Mouse (Mus musculus) hindlimb bud, embryonic 11.5 days (tissue): ENCODE measurements at regions not wholly inside any gene's neighbourhood (a gene's known extent, or its start where the extent isn't known, plus 50 kb on each side); places are given as distances from the start of the nearest gene placed in this dataset.
A peak's percentile ranks its signal among the peaks of the same experiment; 100 is the strongest.

Source experiments
- DNase-seq: peaks from one replicate; pipeline ENCODE4 v3.0.0-alpha.2; 2012; ENCODE audit warnings: low read depth, low spot score; ENCODE audit errors: extremely low spot score

DNA sequence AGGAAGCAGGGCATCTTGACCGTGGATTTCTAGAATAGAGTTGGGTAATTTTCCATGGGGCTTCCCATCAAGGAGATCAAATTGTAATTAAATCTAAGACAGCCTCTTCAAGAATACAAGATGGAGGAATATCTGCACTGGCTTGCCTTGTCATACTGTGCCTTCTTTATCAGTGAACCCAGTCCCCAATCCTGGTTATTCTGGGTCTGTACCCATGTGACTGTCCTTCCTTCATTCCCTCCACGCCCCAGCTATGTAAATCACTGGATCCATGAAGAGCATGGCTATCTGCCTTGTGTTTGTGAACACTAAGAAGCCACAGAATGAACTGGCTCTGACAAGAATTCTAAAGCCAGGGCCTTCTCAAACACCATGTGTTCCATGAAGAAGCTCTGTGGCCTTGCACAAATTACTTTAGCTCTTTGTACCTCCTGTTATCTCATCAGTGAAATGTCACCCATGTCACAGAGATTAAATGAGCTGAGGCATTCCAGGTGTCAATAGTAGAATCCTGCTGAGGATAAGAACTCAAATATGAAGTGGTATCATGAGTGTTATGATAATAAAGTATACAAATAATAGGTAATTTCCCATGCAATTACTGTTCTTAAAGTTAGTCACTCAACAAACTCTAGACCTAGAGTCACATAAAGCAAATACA is 637.0 kb upstream of the Cdh11 start:
- DNase-seq = no peak

GRCm38 (mm10) chr8:103425967-103426366 is 640.5 kb upstream of the Cdh11 start:
- no peak for DNase-seq

GRCm38 (mm10) chr8:103430874-103431492 is 645.5 kb upstream of the Cdh11 start:
- no peak for DNase-seq

- no peak for DNase-seq
Measured at GRCm38 (mm10) chr8:103433532-103434105, 648.2 kb upstream of the Cdh11 start.

DNA sequence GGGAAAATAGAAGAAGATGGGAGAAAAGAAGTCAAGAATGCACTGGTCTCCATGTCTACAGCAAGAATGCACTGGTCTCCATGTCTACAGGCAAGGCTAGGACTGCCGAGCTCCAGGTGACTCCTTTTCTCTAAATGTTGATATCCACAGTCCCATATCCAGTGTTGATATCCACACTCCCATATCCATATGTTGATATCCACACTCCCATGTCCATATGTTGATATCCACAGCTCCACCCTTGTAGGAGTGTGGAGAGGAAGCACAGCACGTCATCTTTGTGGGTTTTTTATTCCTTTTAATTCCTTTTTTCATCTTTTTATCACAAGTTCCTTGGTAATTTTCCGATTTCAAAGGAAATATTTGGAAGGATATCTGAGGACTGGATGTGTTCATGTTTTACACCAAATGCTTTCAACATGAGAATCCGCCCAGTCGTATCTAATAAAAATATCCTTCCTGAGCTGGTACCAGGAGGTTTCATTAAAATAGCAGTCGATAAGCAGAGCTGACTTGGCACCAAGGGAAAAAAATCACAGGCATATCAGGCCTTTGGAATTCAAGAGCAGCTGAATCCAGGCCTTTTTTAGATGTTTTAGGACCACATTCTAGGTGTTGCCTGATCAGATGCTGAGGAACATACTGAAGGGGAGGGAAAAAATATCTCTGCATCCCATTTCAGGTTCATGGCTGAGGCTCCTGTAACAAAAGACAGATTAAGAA is 653.7 kb upstream of the Cdh11 start:
- no peak for DNase-seq

DNA sequence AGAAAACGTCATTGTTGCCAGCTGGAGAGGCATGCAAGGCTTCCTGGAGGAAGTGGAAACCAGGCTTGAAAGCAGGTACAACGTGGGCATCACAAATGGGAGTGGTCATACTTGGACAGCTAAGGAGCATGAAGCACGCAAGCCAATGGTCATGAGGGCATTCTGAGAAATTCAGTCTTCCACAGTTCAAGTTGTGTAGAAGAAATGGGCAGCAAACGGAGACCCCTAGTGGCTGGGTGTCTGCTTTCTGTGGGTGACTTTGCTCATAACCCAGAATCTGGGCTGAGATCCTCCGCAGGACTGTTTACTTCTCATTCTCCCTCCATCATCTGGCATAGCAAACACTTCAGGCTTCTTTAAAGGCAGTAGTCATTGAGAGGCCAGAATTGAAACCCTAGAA is 655.7 kb upstream of the Cdh11 start:
- DNase-seq = no peak

- DNase-seq = peak; percentile 28
Measured at GRCm38 (mm10) chr8:103442420-103443125, 657.1 kb upstream of the Cdh11 start.

- no peak for DNase-seq
Measured at GRCm38 (mm10) chr8:103444577-103444976, 656.8 kb upstream of the Cdh5 start.

- DNase-seq = no peak
Measured at GRCm38 (mm10) chr8:103445378-103445777, 656.0 kb upstream of the Cdh5 start.

GRCm38 (mm10) chr8:103447916-103448315 is 653.5 kb upstream of the Cdh5 start:
- no peak for DNase-seq

DNA sequence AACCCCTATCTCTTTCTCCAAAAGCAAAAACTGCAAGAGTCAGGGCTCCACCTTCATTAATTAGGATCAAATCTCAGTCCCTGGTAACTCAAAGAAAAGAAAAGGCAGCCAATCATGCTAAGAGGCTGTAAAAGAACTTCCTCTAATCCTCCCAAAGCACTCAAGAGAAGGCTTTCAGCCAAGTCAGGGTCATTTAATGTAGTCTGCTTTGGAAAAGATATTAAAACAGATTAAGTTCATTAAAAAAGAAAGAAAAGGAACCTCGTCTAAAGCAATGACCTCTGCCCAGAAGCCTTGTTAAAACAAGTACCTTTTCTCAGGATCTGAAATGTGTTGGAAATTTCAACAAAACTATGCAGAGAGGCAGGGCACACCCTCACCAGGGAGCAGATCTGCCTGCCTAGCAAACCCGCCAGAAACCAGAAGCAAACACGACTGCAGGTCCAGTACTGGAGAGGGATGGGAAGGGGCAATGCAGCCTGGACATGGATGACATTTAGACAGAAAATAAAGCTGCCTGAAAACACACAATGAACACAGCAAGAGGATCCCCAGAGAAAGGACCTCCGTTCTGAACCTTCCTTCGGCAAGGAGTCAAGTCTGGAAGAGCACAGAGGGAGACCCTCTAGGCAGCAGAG is 649.9 kb upstream of the Cdh5 start:
- DNase-seq = no peak

- DNase-seq = no peak
Measured at GRCm38 (mm10) chr8:103457176-103457575, 644.2 kb upstream of the Cdh5 start.

DNA sequence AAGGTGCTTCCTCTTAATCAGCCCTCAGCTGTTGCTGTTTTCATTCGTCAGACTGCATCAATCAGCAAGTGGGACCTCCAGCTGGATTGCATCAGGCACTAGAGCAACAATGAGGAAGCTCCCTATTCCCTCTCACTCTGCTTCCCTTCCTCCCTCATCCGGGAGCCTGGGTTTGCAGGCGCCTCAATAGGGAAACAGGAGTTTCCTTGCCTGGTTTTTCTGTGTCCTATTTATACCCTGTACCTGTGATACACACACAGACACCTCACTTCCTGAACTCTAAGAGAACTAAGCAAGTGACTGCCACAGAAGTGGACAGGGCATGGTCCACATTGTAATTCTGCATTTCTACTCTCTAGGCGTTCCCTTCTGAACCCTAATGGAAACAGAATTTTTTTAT is 637.9 kb upstream of the Cdh5 start:
- DNase-seq = no peak

- DNase-seq = no peak
Measured at GRCm38 (mm10) chr8:103464777-103465353, 636.6 kb upstream of the Cdh5 start.

DNA sequence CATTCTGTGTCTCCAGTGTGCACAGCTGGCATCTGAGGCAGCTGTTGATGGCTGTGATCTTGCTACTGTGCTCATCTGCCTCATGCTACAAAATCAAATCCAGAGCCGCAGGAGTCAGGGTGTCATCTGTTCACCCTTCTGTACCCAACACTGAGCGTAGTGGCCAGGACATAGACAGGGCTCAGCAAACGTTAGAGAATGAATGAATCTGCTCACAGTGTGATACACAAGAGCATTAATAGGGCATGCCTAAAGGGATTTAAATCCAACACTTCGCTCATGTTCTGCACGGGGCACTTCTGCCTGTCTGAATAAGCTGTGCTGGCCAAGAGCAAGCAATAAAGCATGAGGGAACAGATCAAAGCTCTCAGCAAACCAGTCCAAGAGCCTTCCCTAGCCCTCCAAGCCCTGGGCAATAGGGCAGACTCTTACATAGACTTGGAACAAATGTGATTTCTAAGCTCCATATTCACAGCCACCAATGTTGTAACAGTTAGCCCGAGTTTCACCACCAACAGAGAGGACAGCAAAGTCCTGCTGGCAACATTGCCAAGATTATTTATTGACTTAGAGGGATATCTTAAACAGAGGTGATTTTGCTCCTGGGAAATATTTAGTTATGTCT is 633.8 kb upstream of the Cdh5 start:
- DNase-seq = no peak

- no peak for DNase-seq
Measured at GRCm38 (mm10) chr8:103469049-103469448, 632.4 kb upstream of the Cdh5 start.

- no peak for DNase-seq
Measured at GRCm38 (mm10) chr8:103470316-103470715, 631.1 kb upstream of the Cdh5 start.

- DNase-seq = no peak
Measured at GRCm38 (mm10) chr8:103475816-103476797, 625.3 kb upstream of the Cdh5 start.
